Mouse (Mus musculus) right cerebral cortex, postnatal 10 days (tissue): ENCODE data around the gene Leng9.

ENCODE experiments used
- DNase-seq, 2 experiments: peaks; one replicate each; pipeline ENCODE4 v3.0.0; 2021; ENCODE audit warnings: low spot score in 2 of 2

Gene Leng9

GRCm38 (mm10) chr7:4124856-4125255 is 25.3 kb downstream of the Leng9 start:
- DNase-seq, result no peak

- DNase-seq, result peak; percentile 93 to 97
Observed at GRCm38 (mm10) chr7:4124315-4124759, 25.8 kb downstream of the Leng9 start.

GRCm38 (mm10) chr7:4123732-4124131 is 26.4 kb downstream of the Leng9 start:
- DNase-seq, result peak; percentile 93

GRCm38 (mm10) chr7:4122783-4123182 is 27.4 kb downstream of the Leng9 start:
- peak; percentile 46 to 59 for DNase-seq

GRCm38 (mm10) chr7:4122076-4122768 is 28.0 kb downstream of the Leng9 start:
- no peak for DNase-seq

GRCm38 (mm10) chr7:4119976-4120921 is 29.9 kb downstream of the Leng9 start:
- peak; percentile 84 to 86 for DNase-seq

GRCm38 (mm10) chr7:4119344-4119902 is 30.8 kb downstream of the Leng9 start, which contains the start of gene Ttyh1:
TSS of gene Ttyh1 (plus strand) at chr7:4119408.
- DNase-seq, result peak; percentile 82 to 84

GRCm38 (mm10) chr7:4117050-4117814 is 32.9 kb downstream of the Leng9 start:
- DNase-seq, result peak in 1 of 2 experiments; percentile 55

- DNase-seq, result peak; percentile 45 to 61
Observed at GRCm38 (mm10) chr7:4111766-4112165, 38.4 kb downstream of the Leng9 start.

GRCm38 (mm10) chr7:4103411-4103810 is 46.8 kb downstream of the Leng9 start:
- no peak for DNase-seq

- no peak for DNase-seq
Observed at GRCm38 (mm10) chr7:4101144-4101543, 49.0 kb downstream of the Leng9 start.

GRCm38 (mm10) chr7:4098832-4099231 is 51.3 kb downstream of the Leng9 start:
- DNase-seq, result no peak

- no peak for DNase-seq
Observed at GRCm38 (mm10) chr7:4098301-4098700, 51.9 kb downstream of the Leng9 start.
